Mouse (Mus musculus) liver, postnatal 0 days (tissue): ENCODE measurements at regions not wholly inside any gene's neighbourhood (a gene's known extent, or its start where the extent isn't known, plus 50 kb on each side); places are given as distances from the start of the nearest gene placed in this dataset.

Experiments used
- CTCF ChIP-seq: sonication (generic); IDR thresholded peaks from 2 replicates; pipeline ENCODE4 v1.5.1; 2016; ENCODE audit warnings: antibody characterized with exemption, low read depth
- EP300 ChIP-seq: IDR thresholded peaks from 2 replicates; pipeline ENCODE4 v1.6.1; 2016; ENCODE audit warnings: antibody characterized with exemption, low read depth, mild to moderate bottlenecking

DNA sequence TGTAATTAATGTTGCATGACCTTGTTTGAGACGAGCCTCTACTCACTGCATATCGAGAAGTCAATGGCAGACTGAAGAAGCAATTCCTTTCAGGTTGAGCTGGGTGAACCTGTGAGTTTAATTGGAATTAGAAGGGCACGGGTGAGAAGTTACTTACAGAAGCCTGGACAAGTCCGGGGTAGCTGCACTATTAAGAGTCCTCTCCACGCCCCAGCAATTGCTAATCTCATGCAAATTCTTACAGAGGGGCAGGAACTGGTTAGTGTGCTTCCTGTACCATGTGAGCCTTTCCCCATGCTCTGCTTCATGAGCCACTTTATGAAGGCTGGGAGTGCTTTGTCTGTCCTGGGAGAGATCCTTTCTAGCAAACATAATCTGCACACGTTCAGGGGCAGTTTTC lies 142.5 kb downstream of the Dkk1 start:
- TF ChIP-seq CTCF (no peak), EP300 (no peak)
